Mouse (Mus musculus): Measurements from ENCODE around the gene Cgrrf1.

The Cgrrf1 gene

GRCm38 (mm10) chr14:46885891-46886301 is 54.0 kb downstream of the Cgrrf1 start:
- in situ Hi-C loops (cut with MboI, MseI) = no loop called here

DNA sequence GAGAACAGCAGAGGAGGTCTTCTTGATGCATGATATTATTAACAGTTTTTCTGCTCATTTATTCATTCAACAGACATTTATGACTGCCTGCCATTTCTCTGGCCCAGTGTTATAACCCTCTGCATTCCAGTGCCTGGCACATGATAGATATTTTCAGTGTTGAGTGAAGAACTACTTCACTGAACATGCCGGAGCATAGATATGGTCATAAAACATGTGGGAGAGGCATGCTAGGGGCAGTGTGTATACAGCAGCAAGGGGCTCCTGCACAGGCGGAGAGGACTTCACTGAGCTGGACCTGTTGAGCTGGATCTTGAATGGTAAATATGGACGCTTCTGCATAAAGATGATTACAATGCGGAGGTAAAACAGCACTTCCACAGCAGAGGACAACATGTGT is 57.2 kb downstream of the Cgrrf1 start:
- in situ Hi-C loops (cut with MboI, MseI) = no loop called here

DNA sequence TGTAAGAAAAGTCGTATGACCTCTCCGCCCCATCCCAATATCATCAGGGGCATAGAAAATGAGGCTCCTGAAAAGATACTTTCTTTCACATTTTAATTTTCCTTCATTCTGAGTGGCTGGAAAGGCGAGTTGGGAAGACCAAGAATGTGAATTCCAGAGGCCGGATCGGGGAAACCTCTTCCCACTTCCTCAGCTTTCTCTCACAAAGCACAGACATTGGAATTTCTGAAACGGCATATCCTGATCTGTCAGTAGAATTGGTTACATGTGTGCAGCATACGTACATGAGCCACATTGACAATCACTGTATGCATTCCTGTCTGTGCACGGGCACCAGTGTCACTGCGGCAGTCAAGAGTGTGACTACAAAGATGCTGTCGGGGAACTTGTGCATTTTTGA is 62.0 kb downstream of the Cgrrf1 start:
- in situ Hi-C loops (cut with MboI, MseI) = no loop called here

DNA sequence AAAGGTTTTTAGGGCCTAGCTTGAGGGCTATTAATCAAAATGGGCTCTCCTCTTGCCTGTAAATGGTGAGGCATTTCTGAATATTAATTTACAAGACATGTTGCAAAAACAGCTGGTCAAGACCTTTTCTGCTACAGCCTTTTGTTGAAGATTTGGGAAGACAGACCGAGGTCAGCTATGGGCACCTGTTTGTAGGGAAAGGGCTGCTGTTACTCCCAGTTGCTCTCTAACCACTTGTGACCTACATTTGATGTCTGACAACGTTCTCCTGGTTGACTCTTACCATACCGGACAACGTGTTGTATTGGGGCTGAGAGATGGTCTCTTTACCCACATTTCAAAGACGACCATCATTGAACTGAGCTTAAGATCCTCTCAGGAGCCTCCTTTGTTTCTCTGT is 66.0 kb downstream of the Cgrrf1 start:
- in situ Hi-C loops (cut with MboI, MseI) = no loop called here

DNA sequence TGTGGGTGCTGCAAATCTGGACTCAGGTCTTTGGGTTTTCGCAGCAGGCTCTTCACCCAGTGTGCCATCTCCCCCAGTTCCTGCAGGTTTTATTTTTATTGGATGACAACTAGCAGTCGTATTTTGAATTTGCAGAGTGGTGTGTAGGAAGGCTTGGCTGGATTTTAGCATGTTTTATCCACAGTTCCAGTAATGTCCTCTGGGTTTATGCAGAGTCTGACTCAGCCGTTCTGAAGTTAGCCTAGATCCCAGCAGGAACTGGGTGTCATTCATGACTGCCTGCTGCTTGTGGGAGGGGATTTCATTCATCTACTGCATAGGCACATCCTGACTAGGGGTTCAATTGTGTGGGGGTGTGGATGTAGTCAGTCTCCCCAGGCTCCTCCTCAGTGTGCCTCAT is 66.7 kb downstream of the Cgrrf1 start:
- in situ Hi-C loops (cut with MboI, MseI) = no loop called here

GRCm38 (mm10) chr14:46902498-46903087 is 70.7 kb downstream of the Cgrrf1 start:
- in situ Hi-C loops (cut with MboI, MseI) = no loop called here

All from T-helper 1 cell (primary cell).